Mouse (Mus musculus): ENCODE results near the gene Asb18. TPM values are rescaled to one million over a fixed set of nuclear protein-coding genes. Genes with fewer than 3 reads are reported as not detected.

Gene Asb18
- total RNA-seq, 2 experiments from 2014 or later = not detected

DNA sequence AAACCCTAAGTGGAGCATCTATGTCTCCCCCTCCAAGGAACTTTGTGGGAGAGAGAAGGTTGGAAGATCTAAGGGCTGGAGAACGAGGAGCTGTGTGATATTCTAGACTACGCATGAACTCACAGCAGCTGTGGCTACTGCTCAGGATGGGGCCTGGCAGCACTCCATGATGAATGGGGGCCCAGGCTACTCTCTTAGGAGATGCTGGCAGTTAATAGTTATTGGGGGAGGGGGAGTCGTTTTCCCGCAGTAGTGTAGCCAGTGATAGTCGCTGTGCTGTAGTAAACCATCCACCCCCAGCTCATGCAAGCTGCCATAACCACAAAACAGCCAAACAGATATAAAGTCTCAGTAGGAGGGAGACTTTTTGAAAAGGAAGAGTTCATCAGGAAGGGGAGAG lies 102.1 kb downstream of the Asb18 start:
- ATAC-seq (ENCODE audit: poor library complexity, severe bottlenecking) = no peak

DNA sequence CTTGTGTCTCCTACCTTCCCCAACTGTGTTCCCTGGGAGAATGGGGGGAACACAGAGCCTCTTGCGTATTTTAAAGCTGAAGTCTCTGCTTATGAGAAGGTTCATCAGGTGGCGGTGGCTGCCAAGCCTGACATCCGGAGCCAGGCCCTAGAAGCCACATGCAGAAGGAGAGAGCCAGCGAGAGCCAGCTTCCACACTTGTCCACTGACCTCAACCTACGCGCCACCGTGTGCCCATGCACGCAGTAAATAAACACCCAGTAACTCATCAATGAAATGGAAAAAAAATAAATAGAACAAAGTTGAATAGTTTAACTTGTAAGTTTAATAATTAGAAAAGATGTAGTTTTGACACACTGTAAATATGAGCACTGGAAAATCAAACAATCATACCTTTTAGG lies 104.7 kb downstream of the Asb18 start:
- no peak for ATAC-seq (ENCODE audit: poor library complexity, severe bottlenecking)

DNA sequence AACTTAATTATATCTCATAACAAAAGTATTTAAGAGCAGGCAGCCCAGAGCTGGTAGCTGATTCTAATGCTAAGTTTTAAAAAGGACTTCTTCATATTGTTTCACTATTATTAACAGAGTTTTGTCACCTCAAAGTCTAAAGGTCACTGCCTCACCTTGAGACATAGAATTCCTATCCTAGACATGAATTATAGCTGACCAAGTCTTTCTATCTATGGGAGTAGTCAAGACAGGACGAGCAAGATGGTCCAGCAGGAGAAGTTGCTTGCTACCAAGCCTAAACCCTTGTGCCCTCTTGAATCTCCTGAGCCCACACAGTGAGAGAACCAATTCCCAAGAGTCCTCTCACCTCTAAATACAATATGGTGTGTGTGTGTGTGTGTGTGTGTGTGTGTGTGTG lies 111.8 kb downstream of the Asb18 start:
- no peak for ATAC-seq (ENCODE audit: poor library complexity, severe bottlenecking)

DNA sequence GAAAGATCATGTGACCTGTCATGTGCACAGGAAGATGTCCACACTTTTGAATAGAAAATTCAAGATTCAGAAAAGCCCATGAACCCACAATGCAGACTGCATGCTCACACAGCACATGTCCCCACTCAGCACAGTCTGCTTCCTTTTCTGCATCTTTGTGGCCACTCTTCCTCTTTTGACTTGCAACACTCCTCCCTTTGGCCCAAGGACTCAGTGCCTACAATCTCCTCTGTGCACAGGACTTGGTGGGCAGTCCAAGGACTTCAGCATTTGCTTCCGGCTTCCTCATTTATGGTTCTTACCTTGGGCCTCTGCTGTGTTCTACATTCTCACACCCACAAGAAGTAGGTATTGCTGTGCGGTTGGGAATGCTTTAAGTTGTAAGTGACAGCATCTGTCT lies 112.2 kb downstream of the Asb18 start:
- peak; percentile 90 for ATAC-seq (ENCODE audit: poor library complexity, severe bottlenecking)

DNA sequence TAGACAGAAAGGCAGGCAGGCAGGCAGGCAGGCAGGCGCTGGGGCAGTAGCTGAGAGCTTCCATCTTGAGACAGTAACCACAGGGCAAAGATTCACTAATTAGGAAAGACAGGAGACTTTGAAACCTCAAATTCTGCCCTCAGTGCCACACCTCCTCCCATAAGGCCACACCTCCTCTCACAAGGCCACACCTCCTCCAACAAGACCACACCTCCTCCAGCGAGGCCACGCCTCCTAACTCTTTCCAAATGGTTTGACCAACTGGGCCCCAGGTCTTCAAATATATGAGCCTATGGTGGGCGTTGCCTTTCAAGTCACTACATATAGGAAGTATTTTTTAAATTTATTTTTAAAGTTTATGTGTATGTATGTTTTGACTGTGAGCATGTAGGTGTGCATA lies 113.1 kb downstream of the Asb18 start:
- no peak for ATAC-seq (ENCODE audit: poor library complexity, severe bottlenecking)

Other genes starting within 250 kb of the Asb18 start
- not detected in 2 replicates for gene Gbx2, start 83.5 kb downstream of the Asb18 start, total RNA-seq (2015)
- gene Gbx2, start 83.5 kb downstream of the Asb18 start, total RNA-seq (2017) = not detected in 2 replicates
- gene Iqca, start 138.7 kb upstream of the Asb18 start, total RNA-seq (2015) = not detected in 2 replicates
- gene Iqca, start 138.7 kb upstream of the Asb18 start, total RNA-seq (2017) = not detected in 2 replicates
- gene Ackr3, start 189.3 kb upstream of the Asb18 start, total RNA-seq (2015) = not detected in 2 replicates
- not detected in 2 replicates for gene Ackr3, start 189.3 kb upstream of the Asb18 start, total RNA-seq (2017)

Data from megakaryocyte, adult 5-6 weeks (primary cell).